Mouse (Mus musculus): ENCODE data around the gene Sstr5. TPM values are rescaled to one million over a fixed set of nuclear protein-coding genes. Genes with fewer than 3 reads are reported as not detected.
A peak's percentile ranks its signal among the peaks of the same experiment; 100 is the strongest.

Gene Sstr5
- total RNA-seq, 2 experiments from 2014 or later, result not detected

- ATAC-seq (replicated peaks; ENCODE audit: poor library complexity), result peak; percentile 81
Observed at GRCm38 (mm10) chr17:25474330-25475077, 22.6 kb downstream of the Sstr5 start.

- no peak for ATAC-seq (replicated peaks; ENCODE audit: poor library complexity)
Observed at GRCm38 (mm10) chr17:25472044-25472443, 25.0 kb downstream of the Sstr5 start.

GRCm38 (mm10) chr17:25471418-25471817 is 25.7 kb downstream of the Sstr5 start:
- ATAC-seq (replicated peaks; ENCODE audit: poor library complexity), result no peak

GRCm38 (mm10) chr17:25469798-25470197 is 27.3 kb downstream of the Sstr5 start:
- 0 out of 2 replicates have a peak, but pooled peaks have one; percentile 41 for ATAC-seq (replicated peaks; ENCODE audit: poor library complexity)

- no peak for ATAC-seq (replicated peaks; ENCODE audit: poor library complexity)
Observed at GRCm38 (mm10) chr17:25468301-25468700, 28.8 kb downstream of the Sstr5 start.

GRCm38 (mm10) chr17:25467781-25468180 is 29.3 kb downstream of the Sstr5 start:
- ATAC-seq (replicated peaks; ENCODE audit: poor library complexity), result no peak

- no peak for ATAC-seq (replicated peaks; ENCODE audit: poor library complexity)
Observed at GRCm38 (mm10) chr17:25466257-25466656, 30.8 kb downstream of the Sstr5 start.

- ATAC-seq (replicated peaks; ENCODE audit: poor library complexity), result no peak
Observed at GRCm38 (mm10) chr17:25464091-25464490, 33.0 kb downstream of the Sstr5 start.

- ATAC-seq (replicated peaks; ENCODE audit: poor library complexity), result no peak
Observed at GRCm38 (mm10) chr17:25463326-25463945, 33.7 kb downstream of the Sstr5 start.

- no peak for ATAC-seq (replicated peaks; ENCODE audit: poor library complexity)
Observed at GRCm38 (mm10) chr17:25462236-25462875, 34.7 kb downstream of the Sstr5 start.

- no peak for ATAC-seq (replicated peaks; ENCODE audit: poor library complexity)
Observed at GRCm38 (mm10) chr17:25456540-25456939, 40.5 kb downstream of the Sstr5 start.

GRCm38 (mm10) chr17:25454272-25454671 is 42.8 kb downstream of the Sstr5 start, which contains the start of gene Tekt4:
Gene Tekt4, plus strand, starts transcription at chr17:25454615.
- no peak for ATAC-seq (replicated peaks; ENCODE audit: poor library complexity)

- ATAC-seq (replicated peaks; ENCODE audit: poor library complexity), result no peak
Observed at GRCm38 (mm10) chr17:25452246-25452965, 44.7 kb downstream of the Sstr5 start.

- no peak for ATAC-seq (replicated peaks; ENCODE audit: poor library complexity)
Observed at GRCm38 (mm10) chr17:25450329-25450728, 46.8 kb downstream of the Sstr5 start.

GRCm38 (mm10) chr17:25447865-25448264 is 49.2 kb downstream of the Sstr5 start:
- no peak for ATAC-seq (replicated peaks; ENCODE audit: poor library complexity)

GRCm38 (mm10) chr17:25445841-25446240 is 51.2 kb downstream of the Sstr5 start:
- ATAC-seq (replicated peaks; ENCODE audit: poor library complexity), result no peak

- no peak for ATAC-seq (replicated peaks; ENCODE audit: poor library complexity)
Observed at GRCm38 (mm10) chr17:25445074-25445473, 52.0 kb downstream of the Sstr5 start.

- no peak for ATAC-seq (replicated peaks; ENCODE audit: poor library complexity)
Observed at GRCm38 (mm10) chr17:25442889-25443288, 54.2 kb downstream of the Sstr5 start.

GRCm38 (mm10) chr17:25441417-25441816 is 55.7 kb downstream of the Sstr5 start:
- ATAC-seq (replicated peaks; ENCODE audit: poor library complexity), result no peak
